Mouse (Mus musculus) kidney, adult 2 months (tissue): ENCODE data around the gene Gramd1b. TPM values are rescaled to one million over a fixed set of nuclear protein-coding genes. Genes with fewer than 3 reads are reported as not detected.

Source experiments
- DNase-seq: peaks from one replicate; pipeline ENCODE4 v3.0.0; 2021
- H3K27ac ChIP-seq: fragments of 200-500 bp; 2 replicates; pipeline ENCODE4 v1.5.1; 2012; ENCODE audit warnings: low read depth, low read length, control low read depth, inconsistent platforms; ENCODE audit not compliant: insufficient read depth
- H3K27me3 ChIP-seq: fragments of 200-500 bp; replicated peaks from 2 replicates; pipeline ENCODE4 v1.6.1; 2012; ENCODE audit warnings: mild to moderate bottlenecking, moderate library complexity, low read length, inconsistent platforms; ENCODE audit not compliant: control insufficient read depth, insufficient read depth
- H3K36me3 ChIP-seq: fragments of 200-500 bp; 2 replicates; pipeline ENCODE4 v1.6.1; 2012; ENCODE audit warnings: mild to moderate bottlenecking, moderate library complexity, low read length, inconsistent platforms; ENCODE audit not compliant: control insufficient read depth, insufficient read depth
- H3K4me1 ChIP-seq: fragments of 200-500 bp; 2 replicates; pipeline ENCODE4 v1.6.1; 2011; ENCODE audit warnings: low read length; ENCODE audit not compliant: control insufficient read depth, insufficient read depth
- H3K4me3 ChIP-seq: fragments of 200-500 bp; 2 replicates; pipeline ENCODE4 v1.5.1; 2011; ENCODE audit warnings: mild to moderate bottlenecking, low read depth, low read length, control low read depth; ENCODE audit not compliant: insufficient read depth
- CTCF ChIP-seq: fragments of 200-500 bp; conservative IDR thresholded peaks from 2 replicates; pipeline ENCODE4 v1.5.1; 2011; ENCODE audit warnings: low read depth, mild to moderate bottlenecking, control low read depth, low read length, moderate library complexity, mixed read lengths; ENCODE audit not compliant: insufficient read depth, insufficient read length
- POLR2A ChIP-seq: fragments of 200-500 bp; IDR thresholded peaks from one replicate; pipeline ENCODE4 v1.6.1; 2011; ENCODE audit warnings: low read depth, low read length, control low read depth
- WGBS: fragments of 180-500 bp; shearing (Covaris S2); methylation state at CpG from one replicate; pipeline ENCODE4 v1.1.7; 2018; 5-methylcytosine and 5-hydroxymethylcytosine counted together
- polyA plus RNA-seq: library from polyadenylated mRNA; depleted of rRNA; stranded (reverse); fragments of >200 nt; gene quantifications from 2 replicates; pipeline ENCODE4 v1.2.3, GENCODE M21; 2012

The Gramd1b gene
- polyA plus RNA-seq, 1 experiment = 210 TPM

DNA sequence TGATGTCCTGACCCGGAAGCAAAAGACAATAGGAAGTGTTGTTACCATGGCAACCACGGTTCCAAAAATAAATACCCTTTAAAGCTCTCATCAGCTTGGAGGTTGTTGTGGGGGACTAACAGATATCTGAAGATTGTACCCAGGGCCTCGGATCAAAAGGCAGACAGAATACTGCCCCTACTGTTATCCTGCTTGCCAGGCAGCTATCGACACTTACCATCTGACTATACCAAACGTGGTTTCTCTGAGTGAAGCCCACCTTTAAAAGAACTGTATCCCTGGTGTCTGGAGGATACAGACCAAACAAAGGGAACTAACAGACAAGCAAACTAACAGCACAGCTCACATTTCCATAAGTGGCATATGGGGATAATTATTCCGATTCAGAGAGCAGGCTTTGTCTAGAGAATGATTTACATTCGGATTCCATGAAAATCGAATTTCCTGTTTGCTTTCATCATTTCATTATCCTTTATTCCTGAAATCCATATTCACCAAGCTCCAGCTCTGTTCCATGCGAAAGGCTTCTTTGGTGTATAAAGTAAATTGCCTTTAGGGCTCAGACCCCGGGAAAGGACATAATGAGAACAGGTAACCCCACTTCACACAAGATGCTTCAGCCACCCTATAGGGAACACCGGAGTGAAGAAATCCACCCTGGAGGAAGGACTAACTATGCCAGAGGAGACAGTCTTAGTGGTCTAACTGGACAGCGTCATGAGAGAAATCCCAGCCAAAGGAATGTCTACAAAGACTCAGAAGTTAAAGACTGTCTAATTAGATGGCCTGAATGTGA, 92.3 kb downstream of the Gramd1b start:
- DNase-seq = no peak
- no peak overlapping the region for H3K4me3 ChIP-seq
- H3K27ac ChIP-seq = no peak overlapping the region
- 69% methylated on average over 12 of the region's 12 CpGs for WGBS
- peaks cover 22% of the 10 kb centered on the region for H3K4me1 ChIP-seq
- H3K27me3 ChIP-seq = no peaks in the 10 kb centered on the region
- no peaks in the 10 kb centered on the region; the same call in 1 of the 2 replicates for H3K36me3 ChIP-seq
- TF ChIP-seq CTCF = no peak
- no peak for TF ChIP-seq POLR2A

DNA sequence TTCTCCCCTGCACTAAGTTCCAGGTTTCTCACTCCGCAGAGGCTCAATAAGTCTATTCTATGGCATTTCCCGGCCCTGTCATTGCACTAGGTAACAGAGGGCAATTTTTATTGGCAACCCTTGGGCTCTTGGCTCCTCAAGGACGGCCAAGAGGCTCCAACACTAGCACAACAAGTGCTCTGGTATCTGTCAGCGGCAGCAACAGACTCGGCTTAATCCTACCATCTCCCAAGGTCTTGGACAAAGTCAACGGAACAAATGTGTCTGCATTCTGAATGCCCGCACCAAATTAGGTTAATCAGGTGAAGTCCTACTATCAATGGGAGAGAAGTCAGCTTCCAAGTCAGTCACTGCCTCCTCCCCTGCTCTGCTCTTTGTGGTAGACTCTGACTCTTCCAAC, 93.3 kb downstream of the Gramd1b start:
- H3K27ac ChIP-seq = no peak overlapping the region
- 70% methylated on average over 7 of the region's 7 CpGs for WGBS
- H3K36me3 ChIP-seq = no peaks in the 10 kb centered on the region; the same call in 1 of the 2 replicates
- no peak overlapping the region for H3K4me3 ChIP-seq
- H3K4me1 ChIP-seq = peaks cover 19% of the 10 kb centered on the region
- H3K27me3 ChIP-seq = no peaks in the 10 kb centered on the region
- TF ChIP-seq POLR2A = no peak
- TF ChIP-seq CTCF = no peak
- DNase-seq = no peak

GRCm38 (mm10) chr9:40433286-40433685, 97.9 kb downstream of the Gramd1b start:
- Histone ChIP-seq H3K4me3 (no peak overlapping the region), H3K27me3 (no peaks in the 10 kb centered on the region), H3K27ac (no peak overlapping the region), H3K36me3 (no peaks in the 10 kb centered on the region), H3K4me1 (no peaks in the 10 kb centered on the region; the same call in 1 of the 2 replicates)
- no peak for TF ChIP-seq POLR2A
- no peak for TF ChIP-seq CTCF
- 87% methylated on average over 5 of the region's 5 CpGs for WGBS
- DNase-seq = no peak

- no peaks in the 10 kb centered on the region for H3K27me3 ChIP-seq
- 40% methylated on average over 8 of the region's 8 CpGs for WGBS
- peak; percentile 59 for DNase-seq
These were observed 100.2 kb downstream of the Gramd1b start for GRCm38 (mm10) chr9:40430969-40431368.

DNA sequence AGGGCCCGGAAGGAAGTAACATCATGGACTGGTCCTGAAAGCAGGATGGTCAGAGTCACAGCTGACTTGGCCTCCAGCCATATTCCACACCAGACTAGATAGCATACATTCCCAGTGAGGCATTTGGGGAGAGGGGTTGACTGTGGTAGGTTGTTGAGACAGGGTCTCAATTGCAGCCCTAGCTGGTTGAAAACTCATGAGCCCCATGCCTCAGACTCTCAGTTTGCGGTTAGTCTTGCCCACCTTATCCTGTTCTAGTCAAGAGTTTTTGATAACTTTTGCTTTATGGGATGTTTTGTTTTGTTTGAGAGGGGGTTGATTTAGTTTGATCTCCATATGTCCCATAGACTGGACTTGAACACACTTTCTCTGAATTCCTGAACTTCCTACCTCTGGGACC, 103.5 kb downstream of the Gramd1b start:
- WGBS = 84% methylated on average over 2 of the region's 2 CpGs
- Histone ChIP-seq H3K36me3 (no peaks in the 10 kb centered on the region), H3K4me1 (peaks cover 12% of the 10 kb centered on the region), H3K27me3 (no peaks in the 10 kb centered on the region), H3K27ac (no peak overlapping the region), H3K4me3 (no peak overlapping the region)
- no peak for TF ChIP-seq CTCF
- TF ChIP-seq POLR2A = no peak
- DNase-seq = no peak

More at GRCm38 (mm10) chr9:40430969-40431368, 100.2 kb downstream of the Gramd1b start:
- TF ChIP-seq CTCF (no peak), POLR2A (no peak)
- Histone ChIP-seq H3K4me3 (no peak overlapping the region), H3K4me1 (peaks cover 5% of the 10 kb centered on the region; the same call in 1 of the 2 replicates), H3K36me3 (no peaks in the 10 kb centered on the region), H3K27ac (no peak overlapping the region)

DNA sequence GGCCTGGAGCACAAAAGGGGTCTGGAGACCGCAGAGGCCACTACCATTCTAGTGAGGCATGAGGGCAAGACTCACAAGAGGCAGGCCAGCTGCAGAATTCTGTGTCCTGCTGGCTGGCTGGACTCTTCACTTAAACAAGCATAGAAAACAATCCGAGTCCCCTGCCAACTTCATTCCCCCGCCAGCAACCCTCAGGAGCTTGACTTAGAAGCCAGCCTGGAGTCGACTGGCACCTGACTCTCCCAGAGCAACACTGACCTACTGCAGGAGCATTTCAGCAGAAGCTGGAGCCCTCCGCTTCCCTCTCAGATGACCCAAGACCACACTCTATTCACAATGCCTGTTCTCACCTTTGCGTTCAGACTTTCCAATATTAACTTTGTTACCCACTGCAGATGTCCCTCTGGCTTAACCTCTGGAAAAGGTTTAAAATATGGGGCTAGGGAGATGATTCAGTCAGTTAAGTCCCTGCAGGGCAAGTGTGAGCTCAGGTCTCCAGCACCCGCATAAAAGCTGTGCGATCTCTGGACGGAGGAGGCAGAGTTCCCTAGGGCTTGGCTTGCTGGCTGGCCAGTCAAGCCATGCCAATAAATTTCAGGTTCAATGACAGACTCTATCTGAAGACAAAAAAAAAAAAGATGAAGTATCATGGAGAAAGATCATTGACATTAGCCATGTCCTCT, 104.8 kb downstream of the Gramd1b start:
- Histone ChIP-seq H3K27me3 (no peaks in the 10 kb centered on the region), H3K4me1 (peaks cover 12% of the 10 kb centered on the region), H3K4me3 (no peak overlapping the region), H3K27ac (peak overlapping the region; percentile 25; the same call in 1 of the 2 replicates), H3K36me3 (no peaks in the 10 kb centered on the region)
- TF ChIP-seq CTCF = no peak
- DNase-seq = peak; percentile 77
- WGBS = 54% methylated on average over 9 of the region's 9 CpGs

DNA sequence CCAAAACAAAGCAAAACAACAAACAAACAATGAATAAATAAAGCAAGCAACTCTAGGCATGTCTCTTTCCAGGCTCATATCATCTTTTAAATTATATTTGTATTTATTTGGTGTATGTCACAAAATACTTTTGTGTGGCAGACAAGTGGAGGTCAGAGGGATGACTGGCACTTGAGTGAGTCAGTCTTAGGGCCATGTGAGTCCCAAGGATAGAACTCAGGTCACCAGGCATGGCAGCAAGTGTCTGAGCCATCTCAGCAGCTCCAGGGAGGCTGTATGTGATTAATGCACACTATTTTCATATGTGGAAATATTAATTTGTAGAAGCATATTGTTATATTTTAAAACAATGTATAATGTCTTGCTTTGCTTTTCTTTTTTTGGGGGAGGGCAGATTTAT, 106.3 kb downstream of the Gramd1b start:
- Histone ChIP-seq H3K27me3 (no peaks in the 10 kb centered on the region), H3K4me1 (peaks cover 12% of the 10 kb centered on the region), H3K36me3 (no peaks in the 10 kb centered on the region), H3K4me3 (no peak overlapping the region), H3K27ac (no peak overlapping the region)
- TF ChIP-seq CTCF = no peak
- DNase-seq = no peak
